Mouse (Mus musculus): Measurements from ENCODE around the gene Adam23.

GRCm38 (mm10) chr1:63563928-63564327 is 118.2 kb downstream of the Adam23 start:
- TF ChIP-seq POLR2A (IDR thresholded peaks at IDR 0.05; ENCODE audit: extremely low read depth, insufficient read depth, low read length) (no peak), CTCF (IDR thresholded peaks at IDR 0.05; ENCODE audit: low read depth, low read length) (no peak)

All from liver, adult 2 months (tissue).